Mouse (Mus musculus) megakaryocyte, embryonic 14.5 days (primary cell): Measurements from ENCODE around the gene Spata2l. TPM values are rescaled to one million over a fixed set of nuclear protein-coding genes. Genes with fewer than 3 reads are reported as not detected.

Source experiments
- H3K27me3 ChIP-seq: replicated peaks from 2 replicates; pipeline ENCODE3; 2012; ENCODE audit warnings: inconsistent platforms
- H3K36me3 ChIP-seq: replicated peaks from 2 replicates; pipeline ENCODE3; 2012; ENCODE audit warnings: low read length, inconsistent platforms, mixed read lengths
- H3K4me1 ChIP-seq: 2 replicates; pipeline ENCODE4 v1.6.1; 2012; ENCODE audit warnings: inconsistent platforms
- H3K4me3 ChIP-seq: replicated peaks from 2 replicates; pipeline ENCODE3; 2012; ENCODE audit warnings: moderate library complexity, mild to moderate bottlenecking, inconsistent platforms
- H3K9me3 ChIP-seq: 2 replicates; pipeline ENCODE4 v1.6.1; 2012; ENCODE audit warnings: inconsistent platforms
- FLI1 ChIP-seq: IDR thresholded peaks from 2 replicates; pipeline ENCODE4 v1.6.1; 2012; ENCODE audit warnings: low read length, inconsistent platforms, mixed read lengths
- GATA1 ChIP-seq: IDR thresholded peaks from 3 replicates; pipeline ENCODE4 v1.6.1; 2012; ENCODE audit warnings: mixed read lengths, low read length, inconsistent platforms, borderline replicate concordance
- polyA plus RNA-seq: library from polyadenylated mRNA; stranded (reverse); fragments of >175 nt; gene quantifications from 2 replicates; pipeline ENCODE4 v1.2.3, GENCODE M21; 2012; ENCODE audit warnings: low replicate concordance; ENCODE audit not compliant: insufficient read depth

Spata2l gene
- polyA plus RNA-seq, 1 experiment: 5.3 TPM

DNA sequence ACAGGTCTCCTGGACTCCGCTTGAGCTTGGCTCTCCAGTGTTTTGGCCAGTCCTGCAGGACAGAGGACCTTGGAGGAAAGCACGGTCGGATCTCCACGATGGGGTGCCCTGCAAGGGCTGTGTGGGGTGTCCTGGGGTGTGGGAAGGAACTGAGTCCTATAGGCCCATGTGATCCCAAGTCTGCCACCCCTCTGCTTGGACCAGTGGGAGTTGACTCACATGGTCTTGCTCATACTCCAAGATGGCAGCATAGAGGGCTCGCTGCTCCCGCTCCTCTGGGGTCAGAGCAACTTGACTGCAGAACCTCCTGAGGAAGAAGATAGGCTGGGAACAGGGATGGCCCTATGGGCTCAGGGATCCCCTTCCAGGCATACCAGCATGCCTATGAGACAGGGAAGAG lies 11.7 kb upstream of the Spata2l start:
- peaks cover 94% of the 10 kb centered on the region for H3K36me3 ChIP-seq
- H3K27me3 ChIP-seq: no peaks in the 10 kb centered on the region
- no peaks in the 10 kb centered on the region for H3K9me3 ChIP-seq
- peaks cover 19% of the 10 kb centered on the region for H3K4me1 ChIP-seq
- TF ChIP-seq FLI1: no peak
- no peak for TF ChIP-seq GATA1
- H3K4me3 ChIP-seq: no peak overlapping the region

DNA sequence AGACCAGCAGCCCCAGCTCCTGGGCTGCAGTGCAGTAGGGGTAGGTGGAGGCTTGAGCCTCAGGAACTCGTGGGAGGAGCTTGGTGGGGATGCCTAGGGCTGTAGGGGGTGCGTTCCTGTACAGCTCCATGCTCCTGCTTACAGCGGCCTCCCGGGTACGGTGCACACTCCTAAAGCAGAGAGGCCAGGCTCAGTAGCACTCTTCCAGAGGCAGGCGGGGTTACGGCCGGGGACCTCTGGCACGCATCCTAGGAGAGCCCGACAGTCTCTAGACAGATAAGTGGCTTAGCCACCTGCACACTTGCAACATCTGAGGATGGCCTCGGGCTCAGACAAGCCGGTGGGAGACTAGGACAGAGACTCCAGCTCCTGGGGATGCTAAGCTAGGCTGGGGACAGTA lies 9.5 kb upstream of the Spata2l start:
- peaks cover 93% of the 10 kb centered on the region for H3K36me3 ChIP-seq
- no peak overlapping the region for H3K4me3 ChIP-seq
- H3K27me3 ChIP-seq: no peaks in the 10 kb centered on the region
- no peak for TF ChIP-seq GATA1
- no peak for TF ChIP-seq FLI1
- H3K4me1 ChIP-seq: peaks cover 3% of the 10 kb centered on the region
- no peaks in the 10 kb centered on the region for H3K9me3 ChIP-seq

DNA sequence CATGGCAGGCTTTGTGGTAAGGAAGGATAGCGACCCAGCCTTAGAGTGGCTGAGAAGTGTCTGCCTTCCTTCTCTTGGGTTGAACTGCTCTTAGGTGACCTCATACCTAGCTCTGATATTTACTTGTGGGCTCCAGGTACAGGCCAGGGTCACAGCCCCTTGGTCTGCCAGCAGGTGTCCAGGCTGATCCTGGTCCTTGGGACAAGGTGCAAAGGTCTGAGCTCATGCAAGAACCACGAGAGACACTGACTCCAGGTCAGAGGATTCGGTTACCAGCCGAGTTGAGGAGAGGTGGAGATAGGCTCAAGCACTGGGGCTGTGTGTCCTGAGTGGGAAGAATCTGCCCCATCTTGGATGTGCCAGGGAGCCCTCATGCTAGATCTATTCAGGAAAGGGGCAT lies 8.3 kb upstream of the Spata2l start:
- H3K36me3 ChIP-seq: peaks cover 84% of the 10 kb centered on the region

DNA sequence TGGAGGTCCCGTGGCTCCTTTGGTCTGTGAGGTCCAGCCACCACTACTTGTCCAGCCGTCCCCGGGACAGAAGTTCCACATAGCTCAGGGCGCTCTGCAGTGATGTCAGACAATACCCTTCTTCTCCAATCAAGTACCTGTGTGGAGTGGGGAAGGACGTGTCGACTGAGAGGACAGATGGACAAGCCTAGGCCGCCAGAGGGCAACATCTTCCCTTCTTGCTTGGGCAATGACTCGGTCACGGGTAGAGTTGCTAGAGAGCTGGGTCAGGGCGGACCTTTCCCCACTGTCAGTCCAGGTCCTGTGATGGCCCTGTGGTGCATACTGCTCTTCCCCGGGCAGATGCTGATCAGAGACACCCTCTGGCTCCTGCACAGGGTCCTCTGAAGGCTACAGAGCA lies 7.0 kb upstream of the Spata2l start:
- Histone ChIP-seq H3K4me3 (no peak overlapping the region), H3K4me1 (peaks cover 3% of the 10 kb centered on the region), H3K27me3 (peaks cover 3% of the 10 kb centered on the region), H3K36me3 (peaks cover 71% of the 10 kb centered on the region), H3K9me3 (no peaks in the 10 kb centered on the region)
- TF ChIP-seq FLI1: no peak

More for the DNA sequence above, 8.3 kb upstream of the Spata2l start:
- peaks cover 3% of the 10 kb centered on the region for H3K4me1 ChIP-seq
- TF ChIP-seq FLI1 (no peak), GATA1 (no peak)
- H3K9me3 ChIP-seq: no peaks in the 10 kb centered on the region
- no peak overlapping the region for H3K4me3 ChIP-seq
- peaks cover 3% of the 10 kb centered on the region for H3K27me3 ChIP-seq

DNA sequence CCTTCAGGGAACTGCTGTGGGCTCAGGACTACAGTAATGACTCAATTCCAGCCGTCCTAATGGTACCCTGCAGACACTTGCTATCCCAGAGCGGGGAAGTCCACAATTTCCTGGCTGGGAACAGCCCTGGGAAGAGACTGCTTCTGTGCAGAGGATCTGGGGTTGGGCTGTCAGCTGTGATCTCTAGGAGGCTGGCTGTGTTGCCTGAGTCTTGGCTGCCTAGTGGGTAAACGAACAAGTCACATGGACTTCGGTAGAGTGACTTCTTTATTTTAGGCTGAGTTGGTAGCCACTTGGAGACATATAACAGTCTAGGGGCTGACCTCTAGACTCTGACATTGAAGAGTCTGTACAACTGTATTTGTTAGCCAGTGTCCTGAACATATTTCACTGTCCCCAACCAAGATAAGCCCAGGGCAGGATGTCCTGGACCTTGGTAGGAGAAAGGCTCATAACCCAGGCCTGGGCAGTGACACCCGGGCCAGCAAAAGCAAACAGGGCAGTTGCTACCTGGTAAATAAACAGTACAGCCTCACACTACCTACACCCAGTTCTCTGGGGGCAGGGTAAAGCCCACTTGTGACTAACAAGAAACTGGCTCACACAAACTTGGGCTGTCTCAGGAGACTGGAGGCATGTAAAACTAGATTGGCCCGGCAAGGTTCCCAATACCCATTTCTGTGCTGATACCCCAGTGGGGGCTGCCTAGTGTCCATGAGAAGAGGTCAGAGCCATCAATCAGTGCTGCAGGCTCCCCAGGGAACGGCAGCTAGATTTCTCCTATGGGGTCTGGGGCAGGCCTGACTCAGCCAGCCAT lies 6.3 kb upstream of the Spata2l start:
- H3K9me3 ChIP-seq: no peaks in the 10 kb centered on the region
- peaks cover 64% of the 10 kb centered on the region for H3K36me3 ChIP-seq
- no peak overlapping the region for H3K4me3 ChIP-seq
- H3K27me3 ChIP-seq: peaks cover 3% of the 10 kb centered on the region
- TF ChIP-seq GATA1: no peak
- no peak for TF ChIP-seq FLI1
- H3K4me1 ChIP-seq: peaks cover 3% of the 10 kb centered on the region

DNA sequence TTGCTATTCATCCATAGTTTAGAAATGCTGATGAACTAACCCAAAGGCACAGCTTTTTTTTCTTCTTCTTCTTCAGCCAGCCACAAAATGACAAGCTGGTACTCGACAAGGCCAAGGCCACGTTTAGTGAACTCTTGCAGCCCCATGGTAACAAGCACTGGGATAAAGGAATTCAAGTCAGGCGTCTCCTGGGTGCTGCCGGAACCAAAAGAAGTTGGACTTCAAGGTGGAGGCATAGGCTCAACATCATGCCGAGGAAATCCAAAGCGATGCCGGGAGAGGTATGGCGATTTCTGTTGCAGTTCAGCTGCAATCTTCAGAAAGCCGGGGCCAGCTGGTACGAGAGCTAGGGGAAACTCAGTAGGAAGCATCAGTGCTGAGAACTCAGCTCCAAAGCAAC lies 3.4 kb upstream of the Spata2l start:
- H3K4me1 ChIP-seq: peaks cover 25% of the 10 kb centered on the region
- peaks cover 35% of the 10 kb centered on the region for H3K36me3 ChIP-seq
- no peaks in the 10 kb centered on the region for H3K9me3 ChIP-seq
- peaks cover 24% of the 10 kb centered on the region for H3K27me3 ChIP-seq
- TF ChIP-seq GATA1 (no peak), FLI1 (no peak)
- no peak overlapping the region for H3K4me3 ChIP-seq

DNA sequence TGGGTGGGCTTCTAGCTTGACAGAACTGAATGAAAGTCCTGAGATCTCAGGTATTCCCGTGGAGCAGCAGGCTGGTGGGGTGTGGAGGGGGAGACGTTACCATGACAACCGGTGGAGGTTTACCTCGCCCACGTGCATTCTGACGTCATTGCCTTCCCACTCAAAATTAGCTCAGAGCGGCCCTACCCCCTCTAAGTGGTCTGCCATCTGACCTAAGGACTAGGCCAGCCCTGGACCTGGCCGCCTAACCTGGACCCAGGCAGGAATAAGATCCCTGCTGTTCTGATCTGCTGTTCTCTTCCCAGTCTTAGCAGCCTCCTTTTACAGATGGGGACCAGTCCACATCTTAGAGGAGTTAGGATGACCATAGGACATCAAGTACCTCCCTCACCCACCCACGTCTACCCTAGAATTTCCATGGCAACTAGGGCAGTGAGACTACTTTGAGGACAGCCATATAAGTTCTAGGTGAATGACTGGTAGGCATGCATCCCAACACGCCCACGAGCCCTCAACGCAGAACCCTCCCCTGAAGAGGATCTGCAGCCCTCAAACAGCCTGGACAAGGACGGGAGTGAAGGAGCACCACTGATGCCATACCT lies 1.0 kb downstream of the Spata2l start:
- TF ChIP-seq GATA1 (no peak), FLI1 (no peak)
- Histone ChIP-seq H3K4me3 (peak overlapping the region; percentile 99), H3K9me3 (no peaks in the 10 kb centered on the region)

DNA sequence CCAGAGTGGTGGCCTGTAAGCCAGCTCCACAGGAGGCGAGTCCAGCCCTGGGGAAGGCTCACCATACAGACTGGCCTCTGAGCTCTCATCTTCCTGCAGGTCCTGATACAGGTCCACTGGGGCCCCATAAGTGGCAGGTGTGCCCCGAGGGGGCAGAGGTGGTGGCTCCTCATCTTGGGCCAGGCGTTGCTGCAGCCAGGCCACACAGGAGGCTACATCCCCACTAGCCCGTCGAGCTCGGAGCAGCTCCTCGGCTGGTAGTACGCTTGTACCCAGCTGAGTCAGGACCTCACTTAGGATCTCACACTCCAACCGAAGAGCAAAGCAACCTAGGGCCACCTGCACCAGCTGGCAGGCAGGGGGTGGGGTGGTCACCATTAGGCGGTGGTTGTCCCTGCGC lies 2.3 kb downstream of the Spata2l start:
- Histone ChIP-seq H3K4me1 (peaks cover 22% of the 10 kb centered on the region), H3K36me3 (peaks cover 38% of the 10 kb centered on the region), H3K4me3 (no peak overlapping the region), H3K9me3 (no peaks in the 10 kb centered on the region), H3K27me3 (peaks cover 31% of the 10 kb centered on the region)
- TF ChIP-seq FLI1 (no peak), GATA1 (no peak)

More for the DNA sequence above, 1.0 kb downstream of the Spata2l start:
- Histone ChIP-seq H3K36me3 (peaks cover 32% of the 10 kb centered on the region), H3K4me1 (peaks cover 22% of the 10 kb centered on the region), H3K27me3 (peaks cover 33% of the 10 kb centered on the region)

DNA sequence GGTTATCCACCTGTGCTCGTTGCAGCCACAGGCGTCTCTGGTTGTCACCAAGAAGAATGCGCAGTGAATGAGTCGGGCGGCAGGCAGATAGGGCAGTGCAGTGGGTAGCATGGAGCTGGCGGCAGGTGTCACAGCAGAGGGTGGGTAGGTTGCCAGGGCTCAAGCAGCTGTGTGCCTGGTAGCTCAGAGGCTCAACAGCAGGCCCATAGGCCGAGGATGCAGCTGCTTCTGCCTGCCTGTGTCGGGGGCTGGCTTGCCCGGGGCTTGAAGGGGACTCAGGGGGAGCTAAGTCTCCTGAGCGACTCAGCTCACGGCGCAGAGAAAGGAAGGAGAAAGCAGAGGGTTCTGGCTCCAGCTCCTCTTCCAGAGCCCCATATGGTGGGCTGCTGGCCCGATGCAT lies 2.7 kb downstream of the Spata2l start:
- H3K36me3 ChIP-seq: peaks cover 43% of the 10 kb centered on the region
- H3K27me3 ChIP-seq: peaks cover 31% of the 10 kb centered on the region
- peaks cover 22% of the 10 kb centered on the region for H3K4me1 ChIP-seq
- TF ChIP-seq FLI1: no peak
- TF ChIP-seq GATA1: no peak
- H3K9me3 ChIP-seq: no peaks in the 10 kb centered on the region
- H3K4me3 ChIP-seq: no peak overlapping the region

DNA sequence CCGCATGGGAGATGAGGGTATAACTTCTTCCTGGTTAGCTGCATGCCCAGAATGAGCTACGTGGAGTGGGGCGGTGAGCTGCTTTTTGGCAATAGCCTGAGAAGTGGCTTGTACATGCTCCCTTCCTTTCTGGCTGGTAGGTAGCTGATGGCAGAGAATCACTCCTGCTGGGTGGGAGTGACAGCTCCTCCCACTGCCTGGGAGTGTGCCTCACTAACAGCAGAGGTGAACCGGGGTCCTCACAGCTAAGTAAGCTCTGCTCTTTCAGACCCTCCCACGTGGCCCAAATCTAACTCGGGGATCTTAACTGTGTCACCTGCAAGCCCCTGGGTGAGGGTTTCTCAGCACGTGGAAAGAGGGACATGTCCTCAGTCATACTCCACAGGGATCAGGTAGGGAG lies 3.5 kb downstream of the Spata2l start:
- peaks cover 22% of the 10 kb centered on the region for H3K4me1 ChIP-seq
- TF ChIP-seq GATA1 (no peak), FLI1 (no peak)
- no peak overlapping the region for H3K4me3 ChIP-seq
- peaks cover 31% of the 10 kb centered on the region for H3K27me3 ChIP-seq
- H3K36me3 ChIP-seq: peaks cover 51% of the 10 kb centered on the region
- no peaks in the 10 kb centered on the region for H3K9me3 ChIP-seq
